Mouse (Mus musculus) midbrain, embryonic 15.5 days (tissue): Measurements from ENCODE around the gene Adra1d. TPM values are rescaled to one million over a fixed set of nuclear protein-coding genes. Genes with fewer than 3 reads are reported as not detected.

ENCODE experiments used
- ATAC-seq: fragments of 200-750 bp; cut with Nextera tagmentation; replicated peaks from 2 replicates; pipeline ENCODE4 v1.8.0; 2017; ENCODE audit warnings: moderate TSS enrichment
- H3K27ac ChIP-seq: fragments of 300-500 bp; sonication (generic); 2 replicates; pipeline ENCODE4 v1.5.1; 2015; ENCODE audit warnings: mild to moderate bottlenecking, inconsistent platforms
- H3K27me3 ChIP-seq: fragments of 300-500 bp; sonication (generic); replicated peaks from 2 replicates; pipeline ENCODE4 v1.6.1; 2015; ENCODE audit warnings: inconsistent platforms
- H3K36me3 ChIP-seq: fragments of 300-500 bp; sonication (generic); replicated peaks from 2 replicates; pipeline ENCODE4 v1.6.1; 2015; ENCODE audit warnings: inconsistent platforms
- H3K4me1 ChIP-seq: fragments of 300-500 bp; sonication (generic); 2 replicates; pipeline ENCODE4 v1.6.1; 2015; ENCODE audit warnings: inconsistent platforms
- H3K4me2 ChIP-seq: fragments of 300-500 bp; sonication (generic); 2 replicates; pipeline ENCODE4 v1.6.1; 2015; ENCODE audit warnings: inconsistent platforms, mild to moderate bottlenecking, moderate library complexity
- H3K4me3 ChIP-seq: fragments of 300-500 bp; sonication (generic); 2 replicates; pipeline ENCODE4 v1.5.1; 2015; ENCODE audit warnings: mild to moderate bottlenecking, inconsistent platforms
- H3K9ac ChIP-seq: fragments of 300-500 bp; sonication (generic); 2 replicates; pipeline ENCODE4 v1.6.1; 2015; ENCODE audit warnings: mild to moderate bottlenecking, inconsistent platforms
- H3K9me3 ChIP-seq: fragments of 300-500 bp; sonication (generic); 2 replicates; pipeline ENCODE4 v1.6.1; 2016; ENCODE audit warnings: inconsistent platforms
- WGBS: fragments of 180-500 bp; shearing (Covaris S2); methylation state at CpG from one replicate; pipeline ENCODE4 v1.1.7; 2015; ENCODE audit warnings: mixed read lengths; 5-methylcytosine and 5-hydroxymethylcytosine counted together
- polyA plus RNA-seq: library from polyadenylated mRNA; unstranded; fragments of >200 nt; fragmentation: Nextera tagmentation; extraction: Ambion mirVana; gene quantifications from 2 replicates; pipeline ENCODE4 v1.2.1, GENCODE M21; 2015

The Adra1d gene
- polyA plus RNA-seq = 0.19 TPM in 1 of 2 replicates, not detected in the other

DNA sequence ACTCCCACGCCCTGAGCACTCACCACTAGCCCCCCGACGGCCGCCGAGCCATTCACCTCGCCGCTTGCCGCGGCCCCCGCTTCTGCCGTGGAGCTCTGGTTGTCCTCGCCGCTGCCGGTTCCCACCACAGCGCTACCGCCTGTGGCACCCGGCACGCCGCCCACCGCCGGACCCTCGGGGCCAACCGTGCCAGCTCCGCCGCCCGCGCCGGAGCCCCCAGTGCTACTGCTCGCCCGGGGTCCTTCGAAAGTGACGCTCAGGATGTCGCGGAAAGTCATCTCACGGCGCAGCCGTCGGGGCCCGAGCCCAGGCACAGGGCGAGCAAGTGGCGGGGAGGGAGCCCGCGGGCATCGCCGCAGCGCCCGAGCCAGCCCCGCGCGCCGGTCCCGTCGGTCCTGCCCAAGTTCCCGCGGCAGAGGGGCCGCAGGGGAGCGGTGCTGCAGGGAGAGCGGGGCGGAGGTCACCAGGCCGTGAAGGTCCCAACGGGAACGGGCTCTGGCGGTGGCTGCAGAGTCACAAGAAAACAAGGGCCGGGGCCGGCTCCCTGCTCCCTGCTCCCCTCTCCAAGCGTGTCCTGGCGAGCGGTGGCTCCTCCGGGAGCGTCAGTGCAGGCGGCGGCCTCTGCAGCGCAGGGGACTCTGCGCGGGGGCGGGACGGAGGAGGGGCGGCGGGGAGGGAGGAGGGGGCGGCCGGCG lies at the start of gene Adra1d:
TSS of gene Adra1d (minus strand) at position 393 of the 695 bp plus-strand sequence.
- Histone ChIP-seq H3K9ac (peak within 1 kb of the TSS; percentile 27; the same call in 1 of the 2 replicates), H3K4me2 (peak within 1 kb of the TSS; percentile 77), H3K4me3 (peak within 1 kb of the TSS; percentile 42), H3K36me3 (no peaks in the 10 kb centered on the region), H3K4me1 (peaks cover 16% of the 10 kb centered on the region; the same call in 1 of the 2 replicates), H3K27ac (no peak within 1 kb of the TSS), H3K27me3 (peaks cover 63% of the 10 kb centered on the region), H3K9me3 (no peaks in the 10 kb centered on the region)
- 2% methylated on average over 71 of the region's 82 CpGs for WGBS
- ATAC-seq = peak; percentile 58

DNA sequence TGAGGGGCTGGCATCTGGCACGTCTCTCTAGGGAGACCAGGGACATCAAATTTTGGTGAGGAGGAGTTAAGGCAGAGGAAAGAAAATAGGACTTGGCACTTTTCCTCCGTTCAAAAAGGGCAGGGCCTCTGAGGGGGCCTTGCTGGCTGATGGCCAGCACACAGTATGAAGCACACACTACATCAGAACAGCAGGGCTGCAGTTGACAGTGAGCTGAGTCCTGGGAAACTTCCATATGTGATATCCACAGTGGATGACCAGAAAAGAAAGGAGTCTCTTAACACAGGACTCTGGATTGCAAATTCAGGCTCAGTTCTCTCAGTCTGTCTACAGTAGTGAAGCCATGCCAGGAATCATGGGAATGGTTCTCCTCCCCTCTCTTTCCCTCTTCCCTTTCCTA lies 39.8 kb upstream of the Adra1d start:
- no peak overlapping the region for H3K4me2 ChIP-seq
- H3K27ac ChIP-seq = no peak overlapping the region
- H3K27me3 ChIP-seq = no peaks in the 10 kb centered on the region
- H3K4me1 ChIP-seq = no peaks in the 10 kb centered on the region
- no peaks in the 10 kb centered on the region for H3K9me3 ChIP-seq
- 52% methylated on average over 2 of the region's 2 CpGs for WGBS
- H3K9ac ChIP-seq = no peak overlapping the region
- H3K36me3 ChIP-seq = no peaks in the 10 kb centered on the region
- no peak for ATAC-seq
- no peak overlapping the region for H3K4me3 ChIP-seq

DNA sequence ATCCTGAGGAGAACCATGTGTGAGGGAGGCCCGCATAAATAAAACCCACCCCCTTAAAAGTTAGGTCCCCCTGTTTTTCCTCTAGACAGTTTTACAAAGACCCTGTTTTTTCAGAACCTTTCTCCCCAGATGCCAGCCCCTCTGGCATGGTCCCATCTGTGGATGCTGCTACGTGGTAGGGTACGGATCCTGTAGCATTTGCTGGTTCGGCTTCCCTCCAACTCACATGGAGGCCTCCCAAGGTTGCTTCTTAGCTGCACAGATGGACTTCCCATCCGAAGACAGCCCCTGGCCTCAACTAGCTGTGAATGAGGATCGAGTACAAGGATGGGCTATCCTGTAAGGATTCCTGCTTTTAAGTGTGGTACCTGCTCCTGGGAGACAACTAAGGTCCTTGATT lies 32.8 kb upstream of the Adra1d start:
- Histone ChIP-seq H3K27ac (no peak overlapping the region), H3K9me3 (no peaks in the 10 kb centered on the region), H3K4me1 (no peaks in the 10 kb centered on the region), H3K27me3 (no peaks in the 10 kb centered on the region), H3K9ac (no peak overlapping the region), H3K4me2 (no peak overlapping the region), H3K4me3 (no peak overlapping the region), H3K36me3 (no peaks in the 10 kb centered on the region)
- 87% methylated on average over 6 of the region's 6 CpGs for WGBS
- ATAC-seq = no peak

GRCm38 (mm10) chr2:131587521-131587920 lies 25.4 kb upstream of the Adra1d start:
- ATAC-seq = no peak
- H3K9me3 ChIP-seq = 0 out of 2 replicates have a peak, but pooled peaks cover 3% of the 10 kb centered on the region
- no peak overlapping the region for H3K9ac ChIP-seq
- H3K27me3 ChIP-seq = no peaks in the 10 kb centered on the region
- H3K4me3 ChIP-seq = no peak overlapping the region
- no peaks in the 10 kb centered on the region for H3K4me1 ChIP-seq
- H3K4me2 ChIP-seq = no peak overlapping the region
- H3K36me3 ChIP-seq = no peaks in the 10 kb centered on the region
- H3K27ac ChIP-seq = no peak overlapping the region
- 80% methylated on average over 2 of the region's 2 CpGs for WGBS

GRCm38 (mm10) chr2:131581506-131581905 lies 19.4 kb upstream of the Adra1d start:
- no peak overlapping the region for H3K4me2 ChIP-seq
- H3K27me3 ChIP-seq = no peaks in the 10 kb centered on the region
- WGBS = 74% methylated on average over 2 of the region's 2 CpGs
- no peaks in the 10 kb centered on the region for H3K36me3 ChIP-seq
- no peaks in the 10 kb centered on the region for H3K9me3 ChIP-seq
- no peak overlapping the region for H3K4me3 ChIP-seq
- no peak overlapping the region for H3K27ac ChIP-seq
- no peak overlapping the region for H3K9ac ChIP-seq
- ATAC-seq = no peak
- H3K4me1 ChIP-seq = no peaks in the 10 kb centered on the region

GRCm38 (mm10) chr2:131562586-131563122 lies 571 bp upstream of the Adra1d start:
- peak overlapping the region; percentile 77 for H3K4me2 ChIP-seq
- peak; percentile 76 for ATAC-seq
- no peak overlapping the region for H3K27ac ChIP-seq
- H3K9ac ChIP-seq = peak overlapping the region; percentile 27; the same call in 1 of the 2 replicates
- WGBS = under 1% methylated on average over 30 of the region's 30 CpGs
- H3K4me3 ChIP-seq = peak overlapping the region; percentile 42
- H3K27me3 ChIP-seq = peaks cover 63% of the 10 kb centered on the region
- H3K36me3 ChIP-seq = no peaks in the 10 kb centered on the region
- peaks cover 16% of the 10 kb centered on the region; the same call in 1 of the 2 replicates for H3K4me1 ChIP-seq
- H3K9me3 ChIP-seq = no peaks in the 10 kb centered on the region

DNA sequence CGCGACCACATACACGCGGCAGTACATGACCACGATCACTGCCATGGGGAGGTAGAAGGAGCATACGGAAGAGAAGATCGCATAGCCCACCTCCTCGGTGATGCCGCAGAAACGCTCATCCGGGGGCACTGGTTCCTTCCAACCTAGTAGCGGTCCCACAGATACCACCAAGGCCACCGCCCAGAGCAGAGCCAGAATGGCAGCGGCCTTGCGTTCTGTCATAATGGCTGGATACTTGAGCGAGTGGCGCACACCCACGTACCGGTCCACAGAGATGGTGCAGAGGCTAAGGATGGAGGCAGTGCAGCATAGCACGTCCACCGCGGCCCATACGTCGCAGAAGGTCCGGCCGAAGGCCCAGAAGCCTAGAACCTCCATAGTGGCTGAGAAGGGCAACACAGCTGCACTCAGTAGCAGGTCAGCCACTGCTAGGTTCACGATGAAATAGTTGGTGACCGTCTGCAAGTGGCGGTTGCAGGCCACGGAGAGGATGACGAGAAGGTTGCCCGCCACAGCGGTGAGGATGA lies 676 bp downstream of the Adra1d start:
- H3K36me3 ChIP-seq = no peaks in the 10 kb centered on the region
- H3K27ac ChIP-seq = no peak overlapping the region
- peaks cover 16% of the 10 kb centered on the region; the same call in 1 of the 2 replicates for H3K4me1 ChIP-seq
- peaks cover 63% of the 10 kb centered on the region for H3K27me3 ChIP-seq
- no peak overlapping the region for H3K9ac ChIP-seq
- H3K4me3 ChIP-seq = peak overlapping the region; percentile 42
- H3K9me3 ChIP-seq = no peaks in the 10 kb centered on the region
- peak overlapping the region; percentile 77 for H3K4me2 ChIP-seq
- WGBS = 4% methylated on average over 33 of the region's 33 CpGs
- no peak; the same call in 1 of the 2 replicates for ATAC-seq

DNA sequence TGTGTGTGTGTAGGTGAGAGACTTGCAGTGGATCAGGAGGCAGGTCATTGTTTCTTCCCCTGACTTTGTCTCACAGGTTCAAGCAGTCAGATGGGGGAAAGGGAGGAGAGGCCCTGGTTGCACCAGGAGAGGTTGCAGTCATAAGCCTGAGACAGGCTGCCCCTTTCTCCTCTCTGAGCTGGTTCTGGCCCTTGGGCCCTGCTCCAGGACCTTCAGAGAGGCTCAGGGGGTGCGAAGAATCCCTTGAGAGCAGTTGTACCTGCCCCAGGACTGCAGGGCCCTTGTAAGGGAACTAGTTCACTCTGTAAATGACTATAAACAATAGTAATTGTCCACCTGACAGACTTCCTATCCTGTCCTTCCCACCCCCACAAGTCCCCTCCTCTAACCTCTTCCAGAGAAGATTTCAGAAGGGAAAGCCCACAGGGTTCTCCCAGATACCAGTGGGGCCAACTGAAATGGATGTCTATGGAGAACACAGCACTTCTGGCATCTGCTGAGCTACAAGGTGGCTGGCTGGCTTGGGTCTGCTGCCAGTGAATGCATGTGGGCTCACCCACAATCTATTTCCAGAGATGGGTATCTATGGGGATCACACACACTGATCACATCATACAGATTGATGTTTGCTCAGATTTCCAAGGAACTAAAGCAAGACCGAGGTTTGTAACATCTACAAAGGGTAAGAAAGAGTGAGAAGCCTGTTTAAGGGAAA lies 1.7 kb downstream of the Adra1d start:
- Histone ChIP-seq H3K9me3 (no peaks in the 10 kb centered on the region), H3K9ac (no peak overlapping the region), H3K4me2 (no peak overlapping the region), H3K4me3 (no peak overlapping the region), H3K36me3 (no peaks in the 10 kb centered on the region), H3K27ac (no peak overlapping the region), H3K4me1 (peaks cover 16% of the 10 kb centered on the region; the same call in 1 of the 2 replicates), H3K27me3 (peaks cover 67% of the 10 kb centered on the region)
- WGBS = 57% methylated on average over 2 of the region's 2 CpGs
- ATAC-seq = no peak

DNA sequence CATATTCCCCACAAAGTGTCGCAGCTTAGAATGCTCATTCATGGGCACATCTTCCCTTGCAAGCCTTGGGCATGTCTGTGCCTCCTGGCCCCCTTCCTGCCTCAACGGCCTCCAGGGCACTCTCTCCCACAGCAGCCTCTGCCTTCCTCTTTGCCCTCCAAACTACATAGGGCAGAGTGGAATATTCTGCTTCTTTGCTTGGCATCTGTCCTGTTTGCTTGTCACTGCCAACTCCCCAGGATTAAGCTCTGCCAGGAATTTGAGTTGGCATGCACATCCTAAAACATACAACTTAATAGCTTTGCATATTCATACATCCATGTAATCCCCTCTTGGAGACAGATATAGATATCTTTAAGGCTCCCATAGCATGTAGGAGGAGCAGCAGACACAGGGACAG lies 4.2 kb downstream of the Adra1d start:
- H3K9ac ChIP-seq = no peak overlapping the region
- H3K36me3 ChIP-seq = no peaks in the 10 kb centered on the region
- no peak overlapping the region for H3K27ac ChIP-seq
- no peak overlapping the region for H3K4me3 ChIP-seq
- no peak for ATAC-seq
- peaks cover 53% of the 10 kb centered on the region for H3K27me3 ChIP-seq
- WGBS = 80% methylated on average over 2 of the region's 2 CpGs
- H3K9me3 ChIP-seq = no peaks in the 10 kb centered on the region
- H3K4me2 ChIP-seq = no peak overlapping the region
- H3K4me1 ChIP-seq = peaks cover 14% of the 10 kb centered on the region; the same call in 1 of the 2 replicates

DNA sequence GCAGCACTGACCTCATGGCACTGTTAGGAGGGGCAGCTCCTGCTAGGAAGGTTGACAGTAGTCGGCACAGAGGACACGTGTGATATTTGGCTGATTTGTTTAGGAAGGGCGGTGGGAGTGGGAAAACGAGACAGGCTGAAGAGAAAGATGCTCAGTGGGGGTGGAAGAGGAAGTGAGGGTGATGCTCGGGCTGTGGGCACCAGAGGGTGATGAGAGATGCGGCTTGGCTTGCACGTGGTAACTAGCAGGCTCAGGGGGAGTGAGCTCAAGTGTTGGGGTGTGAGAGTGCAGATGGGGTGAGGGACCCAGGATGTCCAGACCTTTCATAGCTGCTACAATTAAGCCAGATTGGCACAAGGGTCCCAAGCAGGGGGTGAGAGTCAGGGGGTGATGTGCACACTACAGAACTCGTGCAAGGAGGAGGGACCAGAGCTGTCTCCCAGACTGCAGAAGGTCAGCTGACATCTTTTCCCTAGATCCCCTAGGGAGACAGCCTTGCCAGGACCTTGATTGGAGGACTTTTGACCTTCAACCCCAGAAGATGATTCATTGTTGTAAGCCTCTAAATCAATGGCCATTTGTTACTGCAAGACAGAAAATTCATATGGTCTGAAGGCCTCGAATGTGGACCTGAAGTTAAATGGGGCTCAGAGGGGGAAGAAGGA lies 9.2 kb downstream of the Adra1d start:
- 33% methylated on average over 9 of the region's 9 CpGs for WGBS
- ATAC-seq = no peak
- H3K27me3 ChIP-seq = peaks cover 15% of the 10 kb centered on the region

GRCm38 (mm10) chr2:131551701-131552620 lies 10.1 kb downstream of the Adra1d start:
- Histone ChIP-seq H3K4me3 (no peak overlapping the region), H3K27me3 (peaks cover 22% of the 10 kb centered on the region), H3K9ac (no peak overlapping the region), H3K9me3 (no peaks in the 10 kb centered on the region), H3K36me3 (no peaks in the 10 kb centered on the region), H3K27ac (no peak overlapping the region), H3K4me1 (0 out of 2 replicates have a peak, but pooled peaks cover 3% of the 10 kb centered on the region), H3K4me2 (no peak overlapping the region)
- 71% methylated on average over 7 of the region's 7 CpGs for WGBS
- ATAC-seq = no peak

More for the DNA sequence above, 9.2 kb downstream of the Adra1d start:
- no peaks in the 10 kb centered on the region for H3K9me3 ChIP-seq
- no peak overlapping the region for H3K4me2 ChIP-seq
- no peak overlapping the region for H3K27ac ChIP-seq
- H3K9ac ChIP-seq = no peak overlapping the region
- H3K4me1 ChIP-seq = no peaks in the 10 kb centered on the region
- H3K4me3 ChIP-seq = no peak overlapping the region
- no peaks in the 10 kb centered on the region for H3K36me3 ChIP-seq
